Mouse (Mus musculus) CH12.LX (cell line): ENCODE data around the gene Olfr968. TPM values are rescaled to one million over a fixed set of nuclear protein-coding genes. Genes with fewer than 3 reads are reported as not detected.

Source experiments
- DNase-seq: peaks from one replicate; pipeline ENCODE4 v3.0.0-alpha.2; 2013; ENCODE audit errors: extremely low read depth
- H3K27ac ChIP-seq: 2 replicates; pipeline ENCODE4 v1.5.1; 2012; ENCODE audit warnings: low read depth, mild to moderate bottlenecking, control low read depth, moderate library complexity; ENCODE audit not compliant: insufficient read depth
- H3K27me3 ChIP-seq: replicated peaks from 2 replicates; pipeline ENCODE3; 2012; ENCODE audit warnings: inconsistent platforms
- H3K36me3 ChIP-seq, 2 experiments: replicated peaks in 1 of 2; 2 replicates each; pipeline versions ENCODE3 to v1.6.1; 2012; ENCODE audit warnings: inconsistent platforms in 1 of 2, low read length in 1 of 2, mild to moderate bottlenecking in 1 of 2, mixed read lengths in 1 of 2, moderate library complexity in 1 of 2; ENCODE audit not compliant: control insufficient read depth in 1 of 2, insufficient read depth in 1 of 2
- H3K4me1 ChIP-seq, 2 experiments: 2 replicates each; pipeline ENCODE4 v1.6.1; 2012; ENCODE audit warnings: inconsistent platforms in 1 of 2, moderate library complexity in 1 of 2; ENCODE audit not compliant: insufficient read depth in 2 of 2, control insufficient read depth in 1 of 2
- H3K4me2 ChIP-seq: 2 replicates; pipeline ENCODE4 v1.6.1; 2012; ENCODE audit warnings: low read depth, mild to moderate bottlenecking, control low read depth; ENCODE audit not compliant: poor library complexity, insufficient read depth, severe bottlenecking
- H3K4me3 ChIP-seq, 3 experiments: fragments of 150-350 bp in 1 of 3; sonication (generic) in 1 of 3; replicated peaks in 1 of 3; 2 replicates each; pipeline versions ENCODE3 to v1.5.1; 2011 to 2012; ENCODE audit warnings: low read depth in 2 of 3, low read length in 2 of 3, mild to moderate bottlenecking in 2 of 3, moderate library complexity in 2 of 3, control low read depth in 1 of 3, improper control_type of control experiment in 1 of 3, inconsistent platforms in 1 of 3, mixed read lengths in 1 of 3; ENCODE audit not compliant: poor library complexity in 1 of 3
- H3K79me2 ChIP-seq: replicated peaks from 2 replicates; pipeline ENCODE4 v1.6.1; 2012; ENCODE audit warnings: mild to moderate bottlenecking, moderate library complexity; ENCODE audit not compliant: control insufficient read depth, poor library complexity, insufficient read depth, severe bottlenecking; ENCODE audit errors: extremely low read depth
- H3K9ac ChIP-seq: 2 replicates; pipeline ENCODE4 v1.6.1; 2012; ENCODE audit warnings: low read depth, mild to moderate bottlenecking, control low read depth, moderate library complexity; ENCODE audit not compliant: insufficient read depth
- H3K9me3 ChIP-seq: replicated peaks from 2 replicates; pipeline ENCODE3; 2012; ENCODE audit warnings: low read length, inconsistent platforms, mixed read lengths
- BHLHE40 ChIP-seq: IDR thresholded peaks from 2 replicates; pipeline ENCODE4 v1.6.1; 2011; ENCODE audit warnings: mild to moderate bottlenecking, low read depth, low read length, improper control_type of control experiment
- CHD2 ChIP-seq: IDR thresholded peaks from 2 replicates; pipeline ENCODE4 v1.6.1; 2011; ENCODE audit warnings: low read length, improper control_type of control experiment
- CTCF ChIP-seq, 2 experiments: IDR thresholded peaks in 1 of 2; conservative IDR thresholded peaks in 1 of 2; 2 replicates each; pipeline ENCODE4 v1.5.1; 2011 to 2012; ENCODE audit warnings: low read depth in 2 of 2, low read length in 2 of 2, improper control_type of control experiment in 1 of 2, inconsistent platforms in 1 of 2, mild to moderate bottlenecking in 1 of 2, moderate library complexity in 1 of 2
- ELF1 ChIP-seq: IDR thresholded peaks from 2 replicates; pipeline ENCODE4 v1.6.1; 2014; ENCODE audit warnings: low read depth, mild to moderate bottlenecking, inconsistent platforms, low read length, improper control_type of control experiment
- EP300 ChIP-seq: IDR thresholded peaks from 2 replicates; pipeline ENCODE4 v1.6.1; 2011; ENCODE audit warnings: low read length, improper control_type of control experiment
- GABPA ChIP-seq: IDR thresholded peaks from 2 replicates; pipeline ENCODE4 v1.6.1; 2012; ENCODE audit warnings: low read depth, low read length, improper control_type of control experiment, inconsistent platforms; ENCODE audit not compliant: insufficient replicate concordance
- IRF4 ChIP-seq: IDR thresholded peaks from 2 replicates; pipeline ENCODE4 v1.6.1; 2014; ENCODE audit warnings: low read depth, mild to moderate bottlenecking, inconsistent platforms, low read length, improper control_type of control experiment
- JUN ChIP-seq: IDR thresholded peaks from 2 replicates; pipeline ENCODE4 v1.6.1; 2011; ENCODE audit warnings: low read depth, mild to moderate bottlenecking, low read length, improper control_type of control experiment, moderate library complexity; ENCODE audit not compliant: insufficient read depth
- KAT2A ChIP-seq: IDR thresholded peaks from 2 replicates; pipeline ENCODE4 v1.6.1; 2012; ENCODE audit warnings: low read length, improper control_type of control experiment, inconsistent platforms; ENCODE audit not compliant: insufficient replicate concordance
- MAX ChIP-seq: IDR thresholded peaks from 2 replicates; pipeline ENCODE4 v1.6.1; 2011; ENCODE audit warnings: low read length, improper control_type of control experiment
- PAX5 ChIP-seq: IDR thresholded peaks from 2 replicates; pipeline ENCODE4 v1.6.1; 2012; ENCODE audit warnings: low read length, inconsistent platforms, mixed read lengths
- POLR2A ChIP-seq: IDR thresholded peaks from 2 replicates; pipeline ENCODE4 v1.6.1; 2011; ENCODE audit warnings: low read depth, mild to moderate bottlenecking, improper control_type of control experiment, low read length
- SMC3 ChIP-seq: IDR thresholded peaks from 2 replicates; pipeline ENCODE4 v1.6.1; 2011; ENCODE audit warnings: low read depth, low read length, improper control_type of control experiment
- TCF12 ChIP-seq: IDR thresholded peaks from 2 replicates; pipeline ENCODE4 v1.6.1; 2014; ENCODE audit warnings: low read depth, mild to moderate bottlenecking, inconsistent platforms, low read length, improper control_type of control experiment
- UBTF ChIP-seq: IDR thresholded peaks from 2 replicates; pipeline ENCODE4 v1.6.1; 2012; ENCODE audit warnings: low read depth, mild to moderate bottlenecking, inconsistent platforms, low read length, improper control_type of control experiment, moderate library complexity
- ZMIZ1 ChIP-seq: IDR thresholded peaks from 2 replicates; pipeline ENCODE4 v1.6.1; 2012; ENCODE audit warnings: low read depth, mild to moderate bottlenecking, inconsistent platforms, low read length, improper control_type of control experiment
- dilution Hi-C: fragments of 300-500 bp; cut with MboI; formaldehyde crosslinking; loops from 2 replicates; pipeline ENCODE4 v1.14.3; 2020; ENCODE audit warnings: low sequenced_read_pairs; ENCODE audit not compliant: extremely low pct_unique_long_range_greater_than_20kb, extremely low pct_ligation_motif_present
- in situ Hi-C: fragments of 300-500 bp; cut with MboI; formaldehyde crosslinking; loops from 3 replicates; pipeline ENCODE4 v1.14.3; 2019; ENCODE audit warnings: low sequenced_read_pairs, low pct_ligation_motif_present, low pct_unique_long_range_greater_than_20kb, mixed read lengths
- polyA plus RNA-seq: library from polyadenylated mRNA; unstranded; fragments of >175 nt; gene quantifications from 2 replicates; pipeline ENCODE4 v1.2.1, GENCODE M21; 2012; ENCODE audit warnings: low read depth; ENCODE audit not compliant: insufficient read length
- total RNA-seq, 2 experiments: library from RNA; depleted of rRNA; stranded (reverse); fragments of 300-350 nt in 1 of 2; fragments of >200 nt in 1 of 2; gene quantifications; 2 replicates each; pipeline ENCODE4 v1.2.3; 2012 to 2014

Olfr968 gene
- total and polyA plus RNA-seq, 3 experiments: not detected

- TF ChIP-seq JUN: no peak
- no peak for TF ChIP-seq POLR2A
- TF ChIP-seq UBTF: no peak
- TF ChIP-seq EP300: no peak
- TF ChIP-seq MAX: no peak
- no peak for TF ChIP-seq KAT2A
- TF ChIP-seq IRF4: no peak
- no peak for TF ChIP-seq CTCF (conservative IDR thresholded peaks at IDR 0.05 in 1 of 2, IDR thresholded peaks at IDR 0.05 in 1 of 2; ENCODE audit: low read depth in 2 of 2, low read length in 2 of 2)
- no peak for TF ChIP-seq ELF1
- no peak for TF ChIP-seq CHD2
- no peak for TF ChIP-seq TCF12
- TF ChIP-seq BHLHE40: no peak
- Histone ChIP-seq H3K9me3 (no peaks in the 10 kb centered on the region), H3K4me2 (no peak overlapping the region), H3K36me3 (no peaks in the 10 kb centered on the region), H3K4me3 (no peak overlapping the region), H3K27ac (no peak overlapping the region), H3K4me1 (no peaks in the 10 kb centered on the region), H3K9ac (no peak overlapping the region), H3K27me3 (no peaks in the 10 kb centered on the region), H3K79me2 (no peaks in the 10 kb centered on the region)
- in situ Hi-C loops (no loop called here), dilution Hi-C loops (no loop called here)
- DNase-seq: no peak
Measured at GRCm38 (mm10) chr9:39746428-39746827, 36.6 kb downstream of the Olfr968 start.

DNA sequence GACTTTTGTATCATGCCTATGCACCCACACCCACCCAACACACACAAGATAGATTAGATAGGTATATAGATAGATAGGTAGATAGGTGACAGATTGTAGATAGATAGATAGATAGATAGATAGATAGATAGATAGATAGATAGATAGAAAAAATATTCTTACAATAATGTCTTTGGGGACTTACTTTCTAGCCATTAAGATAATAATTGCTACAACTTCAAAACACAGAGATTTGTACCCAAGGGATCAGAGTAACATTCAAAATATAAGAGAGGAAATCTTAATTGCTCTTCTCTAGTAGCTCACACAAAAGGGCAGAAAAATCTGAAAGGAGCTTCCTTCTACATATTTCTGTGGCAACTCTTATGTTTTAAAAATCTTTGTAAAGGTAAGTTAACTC, 37.1 kb downstream of the Olfr968 start, which contains the start of gene Olfr967:
TSS of gene Olfr967 (plus strand) at position 301 of the 400 bp plus-strand sequence.
- no peak within 1 kb of the TSS for H3K4me2 ChIP-seq
- H3K4me1 ChIP-seq: no peaks in the 10 kb centered on the region
- no peaks in the 10 kb centered on the region for H3K79me2 ChIP-seq
- no peak within 1 kb of the TSS for H3K4me3 ChIP-seq
- no peak within 1 kb of the TSS for H3K9ac ChIP-seq
- no peaks in the 10 kb centered on the region for H3K36me3 ChIP-seq
- in situ Hi-C loops: no loop called here
- no peak within 1 kb of the TSS for H3K27ac ChIP-seq
- dilution Hi-C loops: no loop called here
- no peaks in the 10 kb centered on the region for H3K9me3 ChIP-seq
- no peak for DNase-seq
- H3K27me3 ChIP-seq: no peaks in the 10 kb centered on the region
- TF ChIP-seq BHLHE40 (no peak), ZMIZ1 (no peak), GABPA (no peak), IRF4 (no peak), SMC3 (no peak), ELF1 (no peak), PAX5 (no peak)
